Mouse (Mus musculus): Measurements from ENCODE around the gene Slc17a7. TPM values are rescaled to one million over a fixed set of nuclear protein-coding genes. Genes with fewer than 3 reads are reported as not detected.
A peak's percentile ranks its signal among the peaks of the same experiment; 100 is the strongest.
"Not testable (repeated sequence)": the region's sequence is repeated elsewhere in the genome, so short reads cannot be mapped to it uniquely, and the experiment has no call there.

The Slc17a7 gene
- polyA plus RNA-seq, 1 experiment from 2014 or later: 1.8 TPM

GRCm38 (mm10) chr7:45173772-45174171 is 10.0 kb downstream of the Slc17a7 start:
- Histone ChIP-seq H3K27me3 (peaks cover 83% of the 10 kb centered on the region), H3K4me1 (replicated peaks) (peaks cover 21% of the 10 kb centered on the region)
- not testable (repeated sequence) for H3K9ac ChIP-seq (replicated peaks); H3K36me3 ChIP-seq; H3K4me2 ChIP-seq (replicated peaks); ATAC-seq; H3K27ac ChIP-seq; H3K9me3 ChIP-seq; H3K4me3 ChIP-seq (replicated peaks)
- WGBS: 55% methylated on average over 1 of the region's 1 CpGs

- Histone ChIP-seq H3K4me3 (replicated peaks) (peak overlapping the region; percentile 11; the same call in 1 of the 2 replicates), H3K4me1 (replicated peaks) (peaks cover 20% of the 10 kb centered on the region), H3K4me2 (replicated peaks) (peak overlapping the region; percentile 19), H3K9me3 (peaks cover 6% of the 10 kb centered on the region; the same call in 1 of the 2 replicates), H3K9ac (replicated peaks) (no peak overlapping the region), H3K27me3 (peaks cover 83% of the 10 kb centered on the region), H3K36me3 (no peaks in the 10 kb centered on the region), H3K27ac (no peak overlapping the region)
- ATAC-seq: no peak
- WGBS: 3% methylated on average over 29 of the region's 29 CpGs
These were observed 11.0 kb downstream of the Slc17a7 start for GRCm38 (mm10) chr7:45174567-45175280.

GRCm38 (mm10) chr7:45175398-45175797 is 11.6 kb downstream of the Slc17a7 start:
- peaks cover 83% of the 10 kb centered on the region for H3K27me3 ChIP-seq
- H3K27ac ChIP-seq: no peak overlapping the region
- no peak overlapping the region for H3K4me2 ChIP-seq (replicated peaks)
- H3K4me1 ChIP-seq (replicated peaks): peaks cover 20% of the 10 kb centered on the region
- H3K4me3 ChIP-seq (replicated peaks): no peak overlapping the region
- ATAC-seq: no peak
- H3K9ac ChIP-seq (replicated peaks): no peak overlapping the region
- WGBS: 2% methylated on average over 13 of the region's 13 CpGs
- no peaks in the 10 kb centered on the region for H3K36me3 ChIP-seq
- no peaks in the 10 kb centered on the region for H3K9me3 ChIP-seq

- Histone ChIP-seq H3K4me3 (replicated peaks) (peak overlapping the region; percentile 13), H3K4me2 (replicated peaks) (peak overlapping the region; percentile 28), H3K36me3 (no peaks in the 10 kb centered on the region), H3K27ac (no peak overlapping the region), H3K9me3 (no peaks in the 10 kb centered on the region), H3K9ac (replicated peaks) (no peak overlapping the region), H3K4me1 (replicated peaks) (peaks cover 22% of the 10 kb centered on the region), H3K27me3 (peaks cover 83% of the 10 kb centered on the region)
- 3% methylated on average over 23 of the region's 23 CpGs for WGBS
- ATAC-seq: 0 out of 2 replicates have a peak, but pooled peaks have one; percentile 20
These were observed 12.2 kb downstream of the Slc17a7 start for GRCm38 (mm10) chr7:45175929-45176328.

- H3K4me3 ChIP-seq (replicated peaks): peak overlapping the region; percentile 13
- 2% methylated on average over 31 of the region's 31 CpGs for WGBS
- ATAC-seq: no peak
- no peaks in the 10 kb centered on the region for H3K36me3 ChIP-seq
- peaks cover 26% of the 10 kb centered on the region for H3K4me1 ChIP-seq (replicated peaks)
- H3K9ac ChIP-seq (replicated peaks): no peak overlapping the region
- H3K4me2 ChIP-seq (replicated peaks): peak overlapping the region; percentile 28
- H3K9me3 ChIP-seq: no peaks in the 10 kb centered on the region
- peaks cover 87% of the 10 kb centered on the region for H3K27me3 ChIP-seq
- H3K27ac ChIP-seq: no peak overlapping the region
These were observed 12.6 kb downstream of the Slc17a7 start for GRCm38 (mm10) chr7:45176356-45176755.

GRCm38 (mm10) chr7:45178550-45178949 is 14.8 kb downstream of the Slc17a7 start:
- no peaks in the 10 kb centered on the region for H3K9me3 ChIP-seq
- H3K36me3 ChIP-seq: no peaks in the 10 kb centered on the region
- H3K4me2 ChIP-seq (replicated peaks): no peak overlapping the region
- WGBS: 16% methylated on average over 7 of the region's 7 CpGs
- no peak overlapping the region for H3K27ac ChIP-seq
- no peak overlapping the region for H3K4me3 ChIP-seq (replicated peaks)
- H3K9ac ChIP-seq (replicated peaks): no peak overlapping the region
- peaks cover 39% of the 10 kb centered on the region for H3K4me1 ChIP-seq (replicated peaks)
- H3K27me3 ChIP-seq: peaks cover 99% of the 10 kb centered on the region
- no peak for ATAC-seq

- no peaks in the 10 kb centered on the region for H3K9me3 ChIP-seq
- no peak within 1 kb of the TSS for H3K9ac ChIP-seq (replicated peaks)
- H3K27ac ChIP-seq: no peak within 1 kb of the TSS
- 21% methylated on average over 7 of the region's 7 CpGs for WGBS
- H3K4me2 ChIP-seq (replicated peaks): no peak within 1 kb of the TSS
- peaks cover 40% of the 10 kb centered on the region for H3K4me1 ChIP-seq (replicated peaks)
- peaks cover 100% of the 10 kb centered on the region for H3K27me3 ChIP-seq
- no peak for ATAC-seq
- H3K4me3 ChIP-seq (replicated peaks): no peak within 1 kb of the TSS
- no peaks in the 10 kb centered on the region for H3K36me3 ChIP-seq
These were observed 15.7 kb downstream of the Slc17a7 start, which contains the start of gene Gfy for GRCm38 (mm10) chr7:45179469-45179868. Gfy (minus strand) TSS chr7:45179569.

- no peak for ATAC-seq
- no peak within 1 kb of the TSS for H3K27ac ChIP-seq
- peaks cover 98% of the 10 kb centered on the region for H3K27me3 ChIP-seq
- peaks cover 45% of the 10 kb centered on the region for H3K4me1 ChIP-seq (replicated peaks)
- H3K36me3 ChIP-seq: no peaks in the 10 kb centered on the region
- no peak within 1 kb of the TSS; the same call in 1 of the 2 replicates for H3K9ac ChIP-seq (replicated peaks)
- no peaks in the 10 kb centered on the region for H3K9me3 ChIP-seq
- WGBS: 21% methylated on average over 20 of the region's 20 CpGs
- H3K4me2 ChIP-seq (replicated peaks): peak within 1 kb of the TSS; percentile 55
- peak within 1 kb of the TSS; percentile 33 for H3K4me3 ChIP-seq (replicated peaks)
These were observed 17.2 kb downstream of the Slc17a7 start, which contains the start of gene Pth2 for GRCm38 (mm10) chr7:45180896-45181477. Pth2 (plus strand) TSS chr7:45180995.

- Histone ChIP-seq H3K4me2 (replicated peaks) (peak overlapping the region; percentile 55), H3K4me1 (replicated peaks) (peaks cover 44% of the 10 kb centered on the region), H3K27ac (no peak overlapping the region), H3K27me3 (peaks cover 98% of the 10 kb centered on the region), H3K36me3 (no peaks in the 10 kb centered on the region), H3K9ac (replicated peaks) (no peak overlapping the region; the same call in 1 of the 2 replicates), H3K9me3 (no peaks in the 10 kb centered on the region), H3K4me3 (replicated peaks) (peak overlapping the region; percentile 33)
- WGBS: 4% methylated on average over 35 of the region's 35 CpGs
- 0 out of 2 replicates have a peak, but pooled peaks have one; percentile 5 for ATAC-seq
These were observed 17.8 kb downstream of the Slc17a7 start for GRCm38 (mm10) chr7:45181540-45181939.

- Histone ChIP-seq H3K4me2 (replicated peaks) (peak overlapping the region; percentile 55), H3K36me3 (no peaks in the 10 kb centered on the region), H3K9me3 (no peaks in the 10 kb centered on the region), H3K4me1 (replicated peaks) (peaks cover 41% of the 10 kb centered on the region), H3K27me3 (peaks cover 98% of the 10 kb centered on the region), H3K4me3 (replicated peaks) (peak overlapping the region; percentile 33), H3K9ac (replicated peaks) (peak overlapping the region; percentile 49), H3K27ac (no peak overlapping the region)
- peak; percentile 83 for ATAC-seq
- WGBS: under 1% methylated on average over 34 of the region's 34 CpGs
These were observed 18.5 kb downstream of the Slc17a7 start for GRCm38 (mm10) chr7:45182199-45182601.

GRCm38 (mm10) chr7:45182606-45183005 is 18.9 kb downstream of the Slc17a7 start:
- Histone ChIP-seq H3K27ac (no peak overlapping the region), H3K27me3 (peaks cover 94% of the 10 kb centered on the region), H3K4me3 (replicated peaks) (peak overlapping the region; percentile 33), H3K4me1 (replicated peaks) (peaks cover 41% of the 10 kb centered on the region), H3K36me3 (no peaks in the 10 kb centered on the region), H3K9ac (replicated peaks) (peak overlapping the region; percentile 49), H3K9me3 (no peaks in the 10 kb centered on the region), H3K4me2 (replicated peaks) (peak overlapping the region; percentile 55)
- 14% methylated on average over 11 of the region's 11 CpGs for WGBS
- peak; percentile 44 for ATAC-seq

- Histone ChIP-seq H3K4me2 (replicated peaks) (no peak overlapping the region), H3K9me3 (no peaks in the 10 kb centered on the region), H3K4me3 (replicated peaks) (no peak overlapping the region), H3K27ac (no peak overlapping the region), H3K9ac (replicated peaks) (no peak overlapping the region), H3K4me1 (replicated peaks) (peaks cover 41% of the 10 kb centered on the region), H3K27me3 (peaks cover 87% of the 10 kb centered on the region), H3K36me3 (no peaks in the 10 kb centered on the region)
- ATAC-seq: no peak
- 65% methylated on average over 7 of the region's 7 CpGs for WGBS
These were observed 19.9 kb downstream of the Slc17a7 start for GRCm38 (mm10) chr7:45183672-45184071.

Data from midbrain, embryonic 13.5 days (tissue).